Mouse (Mus musculus) CH12.LX (cell line): Measurements from ENCODE around the gene Ascc1. TPM values are rescaled to one million over a fixed set of nuclear protein-coding genes. Genes with fewer than 3 reads are reported as not detected.

Experiments used
- DNase-seq: peaks from one replicate; pipeline ENCODE4 v3.0.0-alpha.2; 2013; ENCODE audit errors: extremely low read depth
- H3K27ac ChIP-seq: 2 replicates; pipeline ENCODE4 v1.5.1; 2012; ENCODE audit warnings: low read depth, mild to moderate bottlenecking, control low read depth, moderate library complexity; ENCODE audit not compliant: insufficient read depth
- H3K27me3 ChIP-seq: replicated peaks from 2 replicates; pipeline ENCODE3; 2012; ENCODE audit warnings: inconsistent platforms
- H3K36me3 ChIP-seq, 2 experiments: replicated peaks in 1 of 2; 2 replicates each; pipeline versions ENCODE3 to v1.6.1; 2012; ENCODE audit warnings: inconsistent platforms in 1 of 2, low read length in 1 of 2, mild to moderate bottlenecking in 1 of 2, mixed read lengths in 1 of 2, moderate library complexity in 1 of 2; ENCODE audit not compliant: control insufficient read depth in 1 of 2, insufficient read depth in 1 of 2
- H3K4me1 ChIP-seq, 2 experiments: 2 replicates each; pipeline ENCODE4 v1.6.1; 2012; ENCODE audit warnings: inconsistent platforms in 1 of 2, moderate library complexity in 1 of 2; ENCODE audit not compliant: insufficient read depth in 2 of 2, control insufficient read depth in 1 of 2
- H3K4me2 ChIP-seq: 2 replicates; pipeline ENCODE4 v1.6.1; 2012; ENCODE audit warnings: low read depth, mild to moderate bottlenecking, control low read depth; ENCODE audit not compliant: poor library complexity, insufficient read depth, severe bottlenecking
- H3K4me3 ChIP-seq, 3 experiments: fragments of 150-350 bp in 1 of 3; sonication (generic) in 1 of 3; replicated peaks in 1 of 3; 2 replicates each; pipeline versions ENCODE3 to v1.5.1; 2011 to 2012; ENCODE audit warnings: low read depth in 2 of 3, low read length in 2 of 3, mild to moderate bottlenecking in 2 of 3, moderate library complexity in 2 of 3, control low read depth in 1 of 3, improper control_type of control experiment in 1 of 3, inconsistent platforms in 1 of 3, mixed read lengths in 1 of 3; ENCODE audit not compliant: poor library complexity in 1 of 3
- H3K79me2 ChIP-seq: replicated peaks from 2 replicates; pipeline ENCODE4 v1.6.1; 2012; ENCODE audit warnings: mild to moderate bottlenecking, moderate library complexity; ENCODE audit not compliant: control insufficient read depth, poor library complexity, insufficient read depth, severe bottlenecking; ENCODE audit errors: extremely low read depth
- H3K9ac ChIP-seq: 2 replicates; pipeline ENCODE4 v1.6.1; 2012; ENCODE audit warnings: low read depth, mild to moderate bottlenecking, control low read depth, moderate library complexity; ENCODE audit not compliant: insufficient read depth
- H3K9me3 ChIP-seq: replicated peaks from 2 replicates; pipeline ENCODE3; 2012; ENCODE audit warnings: low read length, inconsistent platforms, mixed read lengths
- BHLHE40 ChIP-seq: IDR thresholded peaks from 2 replicates; pipeline ENCODE4 v1.6.1; 2011; ENCODE audit warnings: mild to moderate bottlenecking, low read depth, low read length, improper control_type of control experiment
- CHD2 ChIP-seq: IDR thresholded peaks from 2 replicates; pipeline ENCODE4 v1.6.1; 2011; ENCODE audit warnings: low read length, improper control_type of control experiment
- ELF1 ChIP-seq: IDR thresholded peaks from 2 replicates; pipeline ENCODE4 v1.6.1; 2014; ENCODE audit warnings: low read depth, mild to moderate bottlenecking, inconsistent platforms, low read length, improper control_type of control experiment
- ETS1 ChIP-seq: conservative IDR thresholded peaks from 2 replicates; pipeline ENCODE4 v1.6.1; 2012; ENCODE audit warnings: low read depth, mild to moderate bottlenecking, inconsistent platforms, low read length, improper control_type of control experiment, moderate library complexity
- HCFC1 ChIP-seq: IDR thresholded peaks from 2 replicates; pipeline ENCODE4 v1.6.1; 2012; ENCODE audit warnings: low read depth, mild to moderate bottlenecking, inconsistent platforms, low read length, improper control_type of control experiment
- IRF4 ChIP-seq: IDR thresholded peaks from 2 replicates; pipeline ENCODE4 v1.6.1; 2014; ENCODE audit warnings: low read depth, mild to moderate bottlenecking, inconsistent platforms, low read length, improper control_type of control experiment
- MAFK ChIP-seq: IDR thresholded peaks from 2 replicates; pipeline ENCODE4 v1.6.1; 2011; ENCODE audit warnings: low read length, improper control_type of control experiment; ENCODE audit not compliant: insufficient replicate concordance
- MAX ChIP-seq: IDR thresholded peaks from 2 replicates; pipeline ENCODE4 v1.6.1; 2011; ENCODE audit warnings: low read length, improper control_type of control experiment
- MAZ ChIP-seq: IDR thresholded peaks from 2 replicates; pipeline ENCODE4 v1.6.1; 2012; ENCODE audit warnings: low read depth, mild to moderate bottlenecking, inconsistent platforms, low read length, improper control_type of control experiment, moderate library complexity
- MEF2A ChIP-seq: IDR thresholded peaks from 2 replicates; pipeline ENCODE4 v1.6.1; 2014; ENCODE audit warnings: low read depth, mild to moderate bottlenecking, inconsistent platforms, low read length, improper control_type of control experiment, borderline replicate concordance
- MYC ChIP-seq: IDR thresholded peaks from 2 replicates; pipeline ENCODE4 v1.6.1; 2011; ENCODE audit warnings: low read depth, mild to moderate bottlenecking, improper control_type of control experiment, low read length
- NELFE ChIP-seq: IDR thresholded peaks from 2 replicates; pipeline ENCODE4 v1.6.1; 2011; ENCODE audit warnings: low read depth, low read length, improper control_type of control experiment
- NRF1 ChIP-seq: IDR thresholded peaks from 2 replicates; pipeline ENCODE4 v1.6.1; 2014; ENCODE audit warnings: low read depth, mild to moderate bottlenecking, inconsistent platforms, low read length, improper control_type of control experiment, moderate library complexity
- POLR2A ChIP-seq: IDR thresholded peaks from 2 replicates; pipeline ENCODE4 v1.6.1; 2011; ENCODE audit warnings: low read depth, mild to moderate bottlenecking, improper control_type of control experiment, low read length
- POLR2AphosphoS2 ChIP-seq: IDR thresholded peaks from 2 replicates; pipeline ENCODE4 v1.6.1; 2011; ENCODE audit warnings: low read depth, low read length, improper control_type of control experiment
- SIN3A ChIP-seq: IDR thresholded peaks from 2 replicates; pipeline ENCODE4 v1.6.1; 2012; ENCODE audit warnings: low read length, improper control_type of control experiment, inconsistent platforms
- TCF12 ChIP-seq: IDR thresholded peaks from 2 replicates; pipeline ENCODE4 v1.6.1; 2014; ENCODE audit warnings: low read depth, mild to moderate bottlenecking, inconsistent platforms, low read length, improper control_type of control experiment
- UBTF ChIP-seq: IDR thresholded peaks from 2 replicates; pipeline ENCODE4 v1.6.1; 2012; ENCODE audit warnings: low read depth, mild to moderate bottlenecking, inconsistent platforms, low read length, improper control_type of control experiment, moderate library complexity
- ZC3H11A ChIP-seq: IDR thresholded peaks from 2 replicates; pipeline ENCODE4 v1.6.1; 2012; ENCODE audit warnings: low read depth, mild to moderate bottlenecking, inconsistent platforms, low read length, improper control_type of control experiment
- ZMIZ1 ChIP-seq: IDR thresholded peaks from 2 replicates; pipeline ENCODE4 v1.6.1; 2012; ENCODE audit warnings: low read depth, mild to moderate bottlenecking, inconsistent platforms, low read length, improper control_type of control experiment
- ZNF384 ChIP-seq: IDR thresholded peaks from 2 replicates; pipeline ENCODE4 v1.6.1; 2012; ENCODE audit warnings: low read depth, low read length, improper control_type of control experiment, inconsistent platforms
- dilution Hi-C: fragments of 300-500 bp; cut with MboI; formaldehyde crosslinking; loops from 2 replicates; pipeline ENCODE4 v1.14.3; 2020; ENCODE audit warnings: low sequenced_read_pairs; ENCODE audit not compliant: extremely low pct_unique_long_range_greater_than_20kb, extremely low pct_ligation_motif_present
- in situ Hi-C: fragments of 300-500 bp; cut with MboI; formaldehyde crosslinking; loops from 3 replicates; pipeline ENCODE4 v1.14.3; 2019; ENCODE audit warnings: low sequenced_read_pairs, low pct_ligation_motif_present, low pct_unique_long_range_greater_than_20kb, mixed read lengths
- polyA plus RNA-seq: library from polyadenylated mRNA; unstranded; fragments of >175 nt; gene quantifications from 2 replicates; pipeline ENCODE4 v1.2.1, GENCODE M21; 2012; ENCODE audit warnings: low read depth; ENCODE audit not compliant: insufficient read length
- total RNA-seq, 2 experiments: library from RNA; depleted of rRNA; stranded (reverse); fragments of 300-350 nt in 1 of 2; fragments of >200 nt in 1 of 2; gene quantifications; 2 replicates each; pipeline ENCODE4 v1.2.3; 2012 to 2014

The Ascc1 gene
- 18.1 and 25.4 TPM in 2 replicates for total RNA-seq (2012; rRNA removed)
- total RNA-seq (2014; rRNA removed) = 20.1 and 21.0 TPM in 2 replicates
- polyA plus RNA-seq = 25.5 and 30.7 TPM in 2 replicates

GRCm38 (mm10) chr10:60002673-60003212 is at the start of gene Ascc1, which contains the start of gene Anapc16:
Ascc1 (plus strand) TSS chr10:60002805.
Anapc16 (minus strand) TSS chr10:60003135.
- H3K27me3 ChIP-seq = no peaks in the 10 kb centered on the region
- peaks cover 11 to 27% of the 10 kb centered on the region in 2 experiments for H3K36me3 ChIP-seq
- peak; percentile 96 for DNase-seq
- dilution Hi-C loops (no loop called here), in situ Hi-C loops (loop anchor here (10.0 kb wide), 1 partner anchor 232 kb away; no protein-coding TSS in a partner anchor)
- peak within 1 kb of the TSS; percentile 54 to 97 (median 84) for H3K4me3 ChIP-seq
- peaks cover 11 to 36% of the 10 kb centered on the region in 2 experiments; a peak in 3 of 4 replicates for H3K4me1 ChIP-seq
- peaks cover 24% of the 10 kb centered on the region for H3K79me2 ChIP-seq
- H3K4me2 ChIP-seq = peak within 1 kb of the TSS; percentile 79
- H3K27ac ChIP-seq = peak within 1 kb of the TSS; percentile 98
- TF ChIP-seq ZC3H11A (no peak), ZMIZ1 (peak; percentile 80; the same call in 1 of the 2 replicates), UBTF (peak; percentile 26; the same call in 1 of the 2 replicates), NRF1 (peak; percentile 86), POLR2AphosphoS2 (no peak), IRF4 (peak; percentile 29; the same call in 1 of the 2 replicates), NELFE (peak; percentile 55), TCF12 (no peak; the same call in 1 of the 2 replicates), BHLHE40 (no peak), POLR2A (peak; percentile 85), ELF1 (peak; percentile 86), MYC (peak; percentile 15; the same call in 1 of the 2 replicates), HCFC1 (peak; percentile 77), MAFK (no peak)
- TF ChIP-seq, all 38 proteins: peak for 9
- H3K9ac ChIP-seq = peak within 1 kb of the TSS; percentile 91
- H3K9me3 ChIP-seq = no peaks in the 10 kb centered on the region

- Histone ChIP-seq H3K4me1 (peaks cover 7 to 34% of the 10 kb centered on the region in 2 experiments; a peak in 3 of 4 replicates), H3K4me3 (no peak overlapping the region), H3K36me3 (peaks cover 8 to 21% of the 10 kb centered on the region in 2 experiments)
- in situ Hi-C loops = loop anchor here (5.0 kb wide), 1 partner anchor 56 kb away; no protein-coding TSS in a partner anchor
- no peak for DNase-seq
- TF ChIP-seq ELF1 (no peak), POLR2A (no peak), MEF2A (peak; percentile 17; the same call in 1 of the 2 replicates), NELFE (no peak), MAX (no peak), CHD2 (0 out of 2 replicates have a peak, but pooled peaks have one; percentile 5), ETS1 (peak; percentile 10; the same call in 1 of the 2 replicates), MAZ (0 out of 2 replicates have a peak, but pooled peaks have one; percentile 39), ZNF384 (peak; percentile 81), UBTF (no peak), MYC (no peak), SIN3A (0 out of 2 replicates have a peak, but pooled peaks have one; percentile 10)
- TF ChIP-seq, all 38 proteins: peak for 6
- Histone ChIP-seq H3K9ac (no peak overlapping the region; the same call in 1 of the 2 replicates), H3K79me2 (peaks cover 21% of the 10 kb centered on the region), H3K27me3 (no peaks in the 10 kb centered on the region), H3K4me2 (no peak overlapping the region), H3K27ac (no peak overlapping the region), H3K9me3 (no peaks in the 10 kb centered on the region)
- dilution Hi-C loops = no loop called here
Observed at GRCm38 (mm10) chr10:59953564-59954039, 49.0 kb upstream of the Ascc1 start.
